Mouse (Mus musculus): Measurements from ENCODE around the gene Gm20388.
"Not testable (repeated sequence)": the region's sequence is repeated elsewhere in the genome, so short reads cannot be mapped to it uniquely, and the experiment has no call there.

The Gm20388 gene

GRCm38 (mm10) chr8:122617947-122618546 is 2707.4 kb downstream of the Gm20388 start:
- DNase-seq (ENCODE audit: low spot score in 2 of 2) = peak; percentile 67 to 71

DNA sequence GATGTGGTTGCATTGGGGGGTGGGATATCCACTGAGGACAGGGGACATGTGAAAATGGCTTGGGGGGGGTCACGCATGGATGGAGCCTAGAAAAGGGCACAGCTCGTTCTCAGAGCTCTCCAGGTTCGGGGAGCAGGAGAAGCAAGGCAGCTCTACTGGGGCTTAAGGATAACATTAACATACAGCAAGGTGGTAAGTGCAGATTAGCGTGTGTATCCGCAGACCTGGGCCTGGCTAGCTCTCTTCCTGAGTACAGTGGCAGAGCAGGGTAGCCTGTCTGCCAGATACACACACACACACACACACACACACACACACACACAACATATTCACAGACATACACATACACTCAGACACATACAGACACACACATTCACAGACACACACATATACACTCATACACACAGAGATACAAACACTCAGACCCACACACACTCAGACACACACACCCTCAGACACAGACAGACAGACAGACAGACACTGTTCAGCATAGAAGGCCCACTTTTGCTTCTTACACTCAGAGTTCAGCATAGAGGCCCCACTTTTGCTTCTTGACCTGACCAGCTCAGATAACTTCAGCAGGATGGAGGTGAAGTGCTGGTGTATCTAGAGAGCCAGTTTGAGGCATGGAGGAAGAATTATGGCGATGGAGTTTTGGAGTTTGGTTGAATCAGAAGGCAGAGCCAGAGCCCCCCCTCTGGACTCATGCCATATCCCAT is 2708.2 kb downstream of the Gm20388 start:
- DNase-seq (ENCODE audit: low spot score in 2 of 2) = no peak

- no peak for DNase-seq (ENCODE audit: low spot score in 2 of 2)
These were observed 2709.8 kb downstream of the Gm20388 start for GRCm38 (mm10) chr8:122620446-122620845.

DNA sequence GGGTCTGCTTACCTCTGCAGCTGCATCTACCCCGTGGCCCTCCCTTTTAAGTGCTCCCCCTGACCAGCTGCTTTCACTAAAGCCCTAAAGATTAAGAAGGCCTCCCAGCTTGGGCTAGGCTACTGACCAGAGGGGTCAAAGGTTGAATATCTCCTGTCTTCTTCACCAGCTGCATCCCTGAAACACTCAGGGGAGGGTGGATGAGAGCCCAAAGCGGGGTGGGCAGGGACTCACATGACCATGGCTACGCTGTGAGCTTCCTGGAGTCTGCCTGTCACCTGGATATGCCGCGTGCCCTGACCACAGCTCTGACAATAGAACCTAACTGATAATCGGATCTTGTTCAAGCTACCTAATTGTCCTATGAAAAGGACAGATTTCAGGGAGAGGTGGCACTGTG is 2712.1 kb downstream of the Gm20388 start, which contains the start of gene Pabpn1l:
TSS of gene Pabpn1l (minus strand) at position 13 of the 400 bp plus-strand sequence.
- no peak for DNase-seq (ENCODE audit: low spot score in 2 of 2)

DNA sequence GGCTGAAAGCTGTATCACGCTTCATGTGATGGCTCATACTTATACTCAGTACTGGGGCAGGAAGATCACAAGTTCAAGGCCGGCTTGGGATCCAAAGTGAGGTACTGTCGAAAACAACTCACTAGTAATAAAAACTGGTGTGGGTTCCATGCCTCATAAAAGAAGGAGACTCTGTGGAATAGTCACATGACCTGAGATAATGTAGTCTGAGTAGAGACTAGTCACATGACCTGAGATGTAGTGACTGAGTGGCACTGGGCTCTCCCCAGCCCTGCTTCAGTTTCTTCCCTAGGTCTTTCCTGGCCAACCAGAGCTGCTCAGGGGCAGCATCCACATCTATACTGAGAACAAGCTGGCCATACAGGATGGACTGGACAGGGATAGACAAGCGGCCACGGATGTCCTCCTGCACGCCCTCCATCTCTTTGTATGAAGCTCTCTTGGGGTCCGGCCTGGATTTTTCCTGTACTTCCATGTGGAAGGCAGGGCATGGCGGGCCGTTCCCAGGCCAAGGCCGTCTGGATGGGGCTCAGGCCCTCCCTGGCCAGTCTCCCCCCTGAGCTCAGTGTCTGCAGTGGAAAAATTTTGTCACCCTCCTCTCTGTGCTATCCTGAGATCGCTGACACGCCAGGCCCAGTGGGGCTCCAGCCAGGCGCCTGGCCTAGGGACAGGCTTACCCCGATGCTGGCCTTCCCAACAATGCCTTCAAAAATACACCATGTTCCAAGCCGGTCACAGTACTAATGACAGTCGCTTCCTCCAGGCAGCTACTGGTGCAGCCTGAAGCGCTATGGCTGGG is 2713.4 kb downstream of the Gm20388 start:
- no peak for DNase-seq (ENCODE audit: low spot score in 2 of 2)

DNA sequence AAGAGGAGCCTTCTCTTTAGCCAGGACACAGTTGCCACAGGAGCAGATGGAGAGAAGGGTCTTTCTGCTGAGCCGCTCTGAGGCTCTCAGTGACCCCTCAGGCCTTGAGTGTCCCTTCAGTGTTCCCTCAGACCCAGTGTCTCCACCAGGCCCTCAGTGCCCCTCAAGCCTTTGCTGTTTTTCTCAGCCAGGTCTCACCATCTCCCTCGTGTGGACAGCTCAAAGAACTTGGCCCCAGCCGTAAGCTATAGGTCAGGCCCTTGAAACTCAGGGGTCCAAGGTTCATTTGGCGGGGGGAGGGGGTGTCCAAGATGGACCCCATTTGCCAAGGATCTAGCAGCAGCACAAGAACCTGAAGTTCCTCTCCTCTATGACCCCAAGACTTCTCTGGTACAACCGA is 2714.0 kb downstream of the Gm20388 start:
- no peak for DNase-seq (ENCODE audit: low spot score in 2 of 2)

- no peak for DNase-seq (ENCODE audit: low spot score in 2 of 2)
These were observed 2715.2 kb downstream of the Gm20388 start for GRCm38 (mm10) chr8:122625811-122626210.

DNA sequence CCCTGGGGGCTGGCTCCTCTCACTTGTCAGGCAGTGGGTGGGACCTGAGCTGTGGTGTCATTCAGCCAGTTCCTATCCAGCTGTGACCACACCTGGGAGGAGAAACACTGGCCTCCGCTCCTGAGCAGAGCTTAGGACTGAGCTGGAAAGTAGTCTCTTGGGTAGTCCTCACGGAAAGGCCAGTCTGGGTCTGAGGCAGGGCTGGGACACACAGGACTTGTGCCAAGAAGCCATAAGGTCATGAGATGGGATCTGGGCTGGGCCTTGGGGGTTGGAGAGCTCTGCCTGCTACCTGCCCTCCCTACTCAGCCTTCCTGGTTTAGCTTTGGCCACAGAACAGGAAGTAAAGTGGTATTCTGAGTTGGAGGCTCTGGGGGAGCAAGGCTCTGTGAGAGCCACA is 2716.3 kb downstream of the Gm20388 start:
- DNase-seq (ENCODE audit: low spot score in 2 of 2) = no peak

DNA sequence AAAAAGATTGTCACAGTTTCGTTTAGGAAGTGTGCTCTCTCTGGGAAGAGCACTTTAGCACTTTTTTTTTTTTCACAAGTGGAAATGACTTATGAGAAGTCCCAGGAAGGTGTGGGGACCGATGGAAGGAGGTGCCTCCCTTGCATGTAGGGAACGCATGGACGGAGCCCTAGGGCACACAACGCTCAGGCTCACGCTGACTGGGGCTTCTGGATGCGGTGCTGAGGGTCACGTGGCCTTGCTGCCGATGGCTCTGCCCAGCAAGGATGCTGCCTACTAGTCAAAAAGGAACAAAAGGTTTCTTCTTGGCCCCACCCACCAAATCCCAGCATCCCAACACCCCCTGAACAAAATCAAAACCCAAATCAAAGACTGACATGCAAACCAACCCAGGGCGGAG is 2718.7 kb downstream of the Gm20388 start:
- no peak for DNase-seq (ENCODE audit: low spot score in 2 of 2)

DNA sequence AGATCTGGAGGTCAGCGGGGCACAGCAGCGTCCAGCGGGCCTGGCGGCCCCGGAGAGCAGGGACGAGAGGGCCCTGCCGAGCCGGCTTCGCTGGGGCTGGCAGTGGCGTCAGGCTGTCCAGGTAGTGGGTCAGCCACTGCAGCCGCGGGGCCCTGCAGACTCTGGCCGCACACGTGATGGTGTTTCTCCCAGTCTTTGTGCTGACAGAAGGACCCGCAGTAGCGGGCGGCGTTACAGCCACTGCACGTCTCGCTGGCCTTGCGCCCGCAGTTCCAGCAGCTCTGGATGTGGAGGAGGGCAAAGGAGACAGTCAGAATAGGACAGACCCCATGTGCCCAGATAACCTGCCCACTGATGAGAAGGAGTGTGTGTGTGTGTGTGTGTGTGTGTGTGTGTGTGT is 2720.1 kb downstream of the Gm20388 start:
- DNase-seq (ENCODE audit: low spot score in 2 of 2) = no peak

- DNase-seq (ENCODE audit: low spot score in 2 of 2) = not testable (repeated sequence)
These were observed 2721.5 kb downstream of the Gm20388 start for GRCm38 (mm10) chr8:122632134-122632533.

DNA sequence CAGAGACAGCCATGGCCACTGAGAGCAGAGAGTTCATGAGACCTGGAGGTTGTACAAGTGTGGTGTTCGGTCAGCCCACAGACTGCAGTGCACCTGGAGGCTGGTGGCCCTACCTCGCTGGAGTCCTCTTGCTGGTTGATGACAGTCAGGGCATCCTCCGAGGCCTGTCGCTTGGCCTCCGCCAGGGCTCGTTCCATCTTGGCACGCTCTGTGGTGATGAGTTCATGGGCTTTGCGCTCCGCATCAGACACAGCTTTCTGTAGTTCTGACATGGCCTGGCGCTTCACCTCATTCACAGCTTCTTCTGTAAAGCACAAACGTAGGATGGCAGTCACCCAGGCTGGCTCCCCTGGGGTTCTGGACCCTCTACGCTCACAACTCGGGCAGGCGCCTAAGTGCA is 2722.6 kb downstream of the Gm20388 start:
- DNase-seq (ENCODE audit: low spot score in 2 of 2) = no peak

DNA sequence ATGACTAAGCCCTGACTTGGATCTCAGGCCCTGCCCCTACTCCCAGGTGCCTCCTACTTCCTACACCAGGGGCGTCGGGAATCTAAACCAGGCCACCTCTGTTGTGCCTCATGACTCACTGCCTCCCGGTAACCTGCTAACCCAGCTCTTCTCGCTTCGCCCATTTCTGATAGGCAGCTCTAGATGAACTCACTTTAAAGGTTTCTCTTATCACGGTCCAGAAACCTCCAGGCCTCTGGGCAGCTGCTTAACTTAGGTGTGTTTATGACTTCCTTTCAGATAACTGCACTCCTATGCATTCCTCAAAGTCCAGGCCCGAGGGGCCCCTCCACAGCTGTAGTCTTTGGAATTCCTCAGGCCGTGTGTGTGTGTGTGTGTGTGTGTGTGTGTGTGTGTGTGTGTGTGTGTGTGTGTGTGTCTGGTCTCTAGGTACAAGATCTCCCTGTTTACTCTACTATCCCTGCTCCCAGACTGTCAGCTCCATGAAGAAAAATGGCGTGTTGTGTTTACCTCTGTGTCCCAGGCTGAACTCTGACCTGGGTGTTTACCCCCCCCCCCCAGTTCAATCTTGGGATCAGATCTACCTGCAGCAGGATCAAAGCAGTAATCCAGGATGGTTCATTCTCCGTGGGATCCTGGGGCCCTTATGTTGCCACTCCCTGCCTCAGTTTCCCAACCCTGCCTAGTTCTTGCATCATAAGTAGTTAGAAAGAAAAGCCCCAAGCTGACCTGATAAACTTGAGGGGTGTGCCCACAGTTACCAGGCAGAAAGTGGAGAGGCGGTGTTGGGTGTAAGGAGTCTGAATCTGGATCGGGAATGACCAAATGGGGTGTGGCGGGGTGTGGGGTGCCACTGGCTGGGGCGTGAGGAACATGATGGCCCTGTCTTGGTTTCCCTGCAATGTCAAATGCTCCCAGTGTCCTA is 2725.5 kb downstream of the Gm20388 start:
- DNase-seq (ENCODE audit: low spot score in 2 of 2) = no peak

DNA sequence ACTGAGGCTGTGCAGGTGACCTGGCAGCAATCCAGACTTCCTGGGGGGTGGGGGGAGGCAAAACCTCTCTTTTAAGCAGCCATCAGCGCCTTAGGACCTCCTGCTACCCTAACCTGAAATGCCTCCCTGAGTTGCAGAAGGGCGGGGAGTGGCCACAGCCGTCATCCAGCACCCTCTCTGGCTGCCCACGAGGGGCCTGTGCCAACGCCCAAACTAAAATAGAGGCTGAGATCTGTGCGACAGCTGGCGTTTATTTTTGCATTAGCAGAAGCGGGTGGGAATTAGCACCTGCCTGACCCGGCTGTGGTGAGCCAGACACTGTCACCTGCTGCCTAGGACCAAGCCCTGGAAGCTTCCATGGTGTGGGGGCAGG is 2726.1 kb downstream of the Gm20388 start:
- no peak for DNase-seq (ENCODE audit: low spot score in 2 of 2)

- no peak for DNase-seq (ENCODE audit: low spot score in 2 of 2)
These were observed 2726.6 kb downstream of the Gm20388 start for GRCm38 (mm10) chr8:122637230-122637629.

DNA sequence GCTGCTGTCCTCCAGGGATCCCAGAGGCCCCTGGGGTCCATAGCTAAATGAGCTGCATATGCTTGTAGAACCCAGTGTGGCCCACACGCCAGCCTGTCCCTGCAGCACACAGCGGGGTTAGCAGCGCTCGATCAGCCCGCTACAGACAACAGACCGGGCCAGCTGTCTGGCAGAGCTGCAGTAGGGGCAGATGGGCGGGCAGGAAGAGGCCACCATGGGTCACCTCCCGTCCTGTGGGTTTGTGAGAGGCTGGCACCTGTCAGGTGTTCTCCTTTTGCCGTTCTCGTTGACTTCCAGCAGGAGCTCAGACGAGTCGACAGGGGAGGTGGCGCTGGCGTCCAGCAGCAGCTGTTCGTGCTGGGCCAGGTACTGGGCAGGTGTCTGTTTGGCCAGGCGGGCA is 2728.0 kb downstream of the Gm20388 start:
- DNase-seq (ENCODE audit: low spot score in 2 of 2) = no peak

- DNase-seq (ENCODE audit: low spot score in 2 of 2) = no peak
These were observed 2729.0 kb downstream of the Gm20388 start for GRCm38 (mm10) chr8:122639521-122640248.

DNA sequence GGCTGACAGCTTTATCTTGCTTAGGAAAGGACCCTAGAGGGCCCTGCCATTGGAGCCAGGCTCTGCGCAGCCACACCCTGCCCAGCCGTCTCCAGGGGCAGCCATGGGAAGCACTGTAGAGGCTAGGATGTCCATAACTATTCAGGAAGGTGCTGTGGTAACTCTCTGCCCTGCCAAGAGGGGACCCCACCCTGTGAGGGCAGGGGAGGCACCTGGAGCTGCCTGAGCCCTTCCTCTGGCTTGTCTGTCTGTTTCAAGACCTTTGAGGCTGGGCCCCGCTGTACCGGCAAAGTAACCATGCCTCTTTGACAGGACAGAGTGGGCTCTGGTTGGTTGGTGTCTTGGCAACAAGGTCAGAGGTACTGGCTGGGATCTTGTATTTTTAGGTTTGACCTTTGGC is 2730.2 kb downstream of the Gm20388 start:
- DNase-seq (ENCODE audit: low spot score in 2 of 2) = no peak

DNA sequence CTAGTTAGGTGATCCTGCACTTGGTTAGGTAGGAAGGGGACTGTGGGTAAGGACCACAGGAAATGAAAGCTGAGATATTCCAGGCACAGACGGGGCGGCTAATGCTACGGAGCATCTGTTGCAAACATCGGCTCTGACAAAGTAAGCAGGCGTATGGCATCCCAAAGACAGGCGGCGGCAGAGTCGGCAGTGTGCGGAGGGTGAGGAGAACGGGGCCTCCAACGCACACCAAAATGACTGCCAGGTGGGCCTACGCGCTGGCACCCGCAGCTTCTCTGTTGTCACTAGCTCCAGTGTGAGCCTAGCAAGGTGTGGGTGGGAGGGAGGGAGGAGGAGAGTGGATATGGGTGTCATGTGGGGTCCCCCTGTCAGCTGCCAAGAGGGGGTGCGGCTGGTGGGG is 2730.8 kb downstream of the Gm20388 start:
- DNase-seq (ENCODE audit: low spot score in 2 of 2) = peak; percentile 46 to 54

GRCm38 (mm10) chr8:122642071-122642470 is 2731.4 kb downstream of the Gm20388 start:
- DNase-seq (ENCODE audit: low spot score in 2 of 2) = peak; percentile 35 to 43

All from frontal cortex, postnatal 25 days (tissue).